Mouse (Mus musculus) intestine, embryonic 15.5 days (tissue): ENCODE results near the gene Gdpd5. TPM values are rescaled to one million over a fixed set of nuclear protein-coding genes. Genes with fewer than 3 reads are reported as not detected.

ENCODE experiments used
- ATAC-seq: fragments of 200-750 bp; cut with Nextera tagmentation; 2 replicates; pipeline ENCODE4 v1.8.0; 2017; ENCODE audit warnings: moderate TSS enrichment, moderate library complexity
- H3K27ac ChIP-seq: fragments of 300-500 bp; sonication (generic); 2 replicates; pipeline ENCODE4 v1.5.1; 2015; ENCODE audit warnings: mild to moderate bottlenecking, inconsistent platforms
- H3K27me3 ChIP-seq: fragments of 300-500 bp; sonication (generic); replicated peaks from 2 replicates; pipeline ENCODE4 v1.6.1; 2015; ENCODE audit warnings: inconsistent platforms
- H3K36me3 ChIP-seq: fragments of 300-500 bp; sonication (generic); 2 replicates; pipeline ENCODE4 v1.6.1; 2015; ENCODE audit warnings: inconsistent platforms
- H3K4me1 ChIP-seq: fragments of 300-500 bp; sonication (generic); replicated peaks from 2 replicates; pipeline ENCODE4 v1.6.1; 2015; ENCODE audit warnings: inconsistent platforms
- H3K4me2 ChIP-seq: fragments of 300-500 bp; sonication (generic); replicated peaks from 2 replicates; pipeline ENCODE4 v1.6.1; 2015; ENCODE audit warnings: mild to moderate bottlenecking, inconsistent platforms
- H3K4me3 ChIP-seq: fragments of 300-500 bp; sonication (generic); replicated peaks from 2 replicates; pipeline ENCODE4 v1.5.1; 2015; ENCODE audit warnings: inconsistent platforms
- H3K9ac ChIP-seq: fragments of 300-500 bp; sonication (generic); 2 replicates; pipeline ENCODE4 v1.6.1; 2015; ENCODE audit warnings: inconsistent platforms
- H3K9me3 ChIP-seq: fragments of 300-500 bp; sonication (generic); 2 replicates; pipeline ENCODE4 v1.6.1; 2016; ENCODE audit warnings: inconsistent platforms
- WGBS: fragments of 180-500 bp; shearing (Covaris S2); methylation state at CpG from one replicate; pipeline ENCODE4 v1.1.7; 2015; 5-methylcytosine and 5-hydroxymethylcytosine counted together
- polyA plus RNA-seq: library from polyadenylated mRNA; unstranded; fragments of >200 nt; fragmentation: Nextera tagmentation; extraction: Ambion mirVana; gene quantifications from 2 replicates; pipeline ENCODE4 v1.2.1, GENCODE M21; 2015

Gdpd5 gene
- polyA plus RNA-seq, 1 experiment from 2014 or later, result 15.4 TPM

DNA sequence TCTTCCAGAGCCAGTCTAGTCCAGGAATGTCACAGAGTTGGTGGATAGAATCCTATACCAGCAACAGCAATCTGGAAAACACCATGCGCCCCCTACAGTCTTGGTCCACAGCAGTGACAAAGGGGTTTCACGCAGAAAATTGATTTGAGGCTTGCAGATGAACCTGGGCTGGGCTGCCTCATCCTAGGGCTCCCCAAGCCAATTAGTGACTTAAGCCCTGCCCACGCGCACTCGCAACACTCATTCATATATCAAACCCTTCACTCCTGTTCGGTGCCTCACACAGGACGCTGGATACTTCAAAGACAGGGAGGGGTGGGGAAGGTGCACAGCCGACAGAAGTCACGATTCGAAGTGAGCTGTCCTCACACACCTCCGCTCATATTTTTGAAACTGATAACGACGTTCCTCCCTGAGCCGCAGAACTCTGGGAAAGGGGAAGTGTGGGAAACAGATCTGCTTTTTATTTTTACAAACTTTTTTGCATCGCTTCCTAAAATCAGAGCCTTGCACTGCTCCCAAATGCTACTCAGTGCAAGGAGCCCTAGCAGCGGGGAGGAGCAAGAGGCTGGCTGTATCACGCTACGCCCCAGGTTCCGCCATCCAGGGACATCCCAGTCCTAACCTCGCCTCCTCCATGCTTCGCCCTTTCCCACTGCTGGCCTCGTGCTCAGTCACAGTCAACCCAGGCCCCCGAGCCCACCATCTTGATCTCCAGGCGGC lies 562 bp upstream of the Gdpd5 start:
- WGBS, result under 1% methylated on average over 24 of the region's 24 CpGs
- no peaks in the 10 kb centered on the region for H3K36me3 ChIP-seq
- peak overlapping the region; percentile 95 for H3K4me2 ChIP-seq
- H3K4me1 ChIP-seq, result peaks cover 41% of the 10 kb centered on the region
- H3K9ac ChIP-seq, result peak overlapping the region; percentile 74
- no peaks in the 10 kb centered on the region for H3K9me3 ChIP-seq
- H3K4me3 ChIP-seq, result peak overlapping the region; percentile 57
- ATAC-seq, result peak; percentile 72
- no peaks in the 10 kb centered on the region for H3K27me3 ChIP-seq
- peak overlapping the region; percentile 92 for H3K27ac ChIP-seq

DNA sequence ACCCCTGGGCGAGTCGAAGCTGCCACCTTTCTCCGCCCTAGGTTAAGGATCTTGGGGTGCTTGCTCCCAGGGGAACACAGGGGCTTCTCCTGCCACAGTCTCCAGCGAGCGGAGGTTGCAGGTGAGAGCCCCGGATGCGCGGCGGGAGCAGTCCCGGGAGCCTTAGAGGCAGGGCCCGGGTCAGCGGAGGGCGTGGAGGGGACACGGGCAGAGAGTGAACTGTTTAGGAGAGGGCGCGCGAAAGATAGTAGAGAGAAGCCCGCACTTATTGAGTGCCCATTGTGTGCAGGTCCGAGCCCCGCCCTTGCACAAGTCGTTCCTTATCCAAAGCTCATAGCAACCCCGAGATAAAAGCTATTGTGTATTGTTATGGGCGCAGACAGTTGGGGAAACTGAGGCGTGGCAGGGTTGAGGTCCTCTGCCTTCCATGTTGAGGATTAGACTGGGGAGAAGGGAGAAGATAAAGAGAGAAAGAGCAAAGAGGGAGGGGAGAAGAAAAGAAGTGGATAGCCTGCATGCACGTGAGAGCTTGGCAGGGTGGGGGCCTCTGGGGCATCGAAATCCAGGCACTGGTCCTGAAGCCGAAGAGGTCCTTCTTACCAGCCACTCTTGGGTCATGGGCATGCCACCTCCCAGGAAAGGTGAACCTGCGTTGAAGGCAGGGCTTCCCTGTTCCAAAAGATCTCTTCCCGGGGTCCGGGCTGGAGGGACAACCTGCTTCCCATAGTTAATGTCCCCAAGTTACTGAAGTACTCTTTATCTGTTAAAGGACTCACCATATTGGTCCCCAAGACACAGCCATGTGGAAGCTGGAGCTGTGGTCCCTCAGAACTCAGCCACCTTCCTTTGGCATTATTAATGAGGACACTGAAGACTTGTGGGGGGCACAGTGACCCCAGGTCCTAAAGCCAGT lies 1.1 kb downstream of the Gdpd5 start:
- ATAC-seq, result 0 out of 2 replicates have a peak, but pooled peaks have one; percentile 1
- Histone ChIP-seq H3K4me1 (peaks cover 43% of the 10 kb centered on the region), H3K9me3 (no peaks in the 10 kb centered on the region), H3K27me3 (no peaks in the 10 kb centered on the region), H3K4me2 (peak overlapping the region; percentile 95), H3K9ac (peak overlapping the region; percentile 86), H3K4me3 (peak overlapping the region; percentile 57), H3K27ac (peak overlapping the region; percentile 87), H3K36me3 (no peaks in the 10 kb centered on the region)
- WGBS, result 10% methylated on average over 30 of the region's 30 CpGs

DNA sequence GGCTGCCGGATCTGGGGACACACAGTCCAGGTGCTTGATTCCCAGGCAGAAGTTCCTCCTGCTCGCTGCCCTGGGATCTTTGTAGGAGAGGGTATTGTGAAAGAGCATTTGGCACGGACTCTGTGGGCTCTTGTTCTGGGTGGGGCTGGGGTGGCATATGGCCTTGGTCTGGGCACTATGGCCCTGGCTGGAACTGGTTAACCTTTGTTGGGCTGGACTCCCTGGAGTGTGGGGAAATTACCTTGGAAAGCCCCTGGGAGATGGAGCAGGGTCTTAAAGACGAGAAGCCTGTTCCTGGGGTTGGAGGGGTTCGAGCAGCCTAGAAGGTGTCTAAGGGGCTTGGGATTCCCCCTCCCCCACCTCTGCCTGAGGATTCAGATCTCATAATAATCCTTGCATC lies 2.0 kb downstream of the Gdpd5 start:
- Histone ChIP-seq H3K4me1 (peaks cover 51% of the 10 kb centered on the region), H3K36me3 (no peaks in the 10 kb centered on the region), H3K9me3 (no peaks in the 10 kb centered on the region), H3K4me3 (peak overlapping the region; percentile 57), H3K9ac (peak overlapping the region; percentile 27; the same call in 1 of the 2 replicates), H3K27ac (peak overlapping the region; percentile 81), H3K27me3 (no peaks in the 10 kb centered on the region), H3K4me2 (peak overlapping the region; percentile 95)
- WGBS, result 64% methylated on average over 5 of the region's 5 CpGs
- ATAC-seq, result no peak

DNA sequence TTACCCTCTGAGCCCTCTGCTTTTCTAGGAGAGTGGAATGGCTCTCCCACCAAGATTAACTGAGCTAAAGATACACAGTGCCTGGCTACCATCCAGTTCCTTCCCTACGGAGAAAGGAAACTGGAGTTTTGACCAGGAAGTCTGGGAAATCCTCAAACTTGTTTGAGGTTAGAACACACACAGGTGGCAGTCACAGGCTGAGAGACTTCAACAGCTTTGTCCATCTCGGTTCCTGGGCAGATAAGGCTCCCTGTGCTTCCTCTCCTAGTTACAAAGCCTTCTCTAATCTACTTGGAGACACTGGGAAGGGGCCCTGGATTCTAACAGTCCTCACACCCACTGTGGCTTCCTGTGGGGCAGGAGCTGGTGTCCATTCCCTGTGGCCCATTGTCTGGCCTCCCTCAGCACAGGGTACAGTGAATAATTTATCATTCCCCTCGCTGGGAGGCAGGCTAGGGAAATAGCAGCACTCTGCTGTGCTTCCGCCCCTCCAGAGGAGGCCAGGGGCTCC lies 2.9 kb downstream of the Gdpd5 start:
- 19% methylated on average over 4 of the region's 4 CpGs for WGBS
- H3K9ac ChIP-seq, result 0 out of 2 replicates have a peak overlapping the region, but pooled peaks have one; percentile 27
- no peak for ATAC-seq
- H3K4me1 ChIP-seq, result peaks cover 57% of the 10 kb centered on the region
- H3K36me3 ChIP-seq, result 0 out of 2 replicates have a peak, but pooled peaks cover 6% of the 10 kb centered on the region
- no peaks in the 10 kb centered on the region for H3K9me3 ChIP-seq
- no peak overlapping the region for H3K4me3 ChIP-seq
- peak overlapping the region; percentile 81 for H3K27ac ChIP-seq
- peak overlapping the region; percentile 95 for H3K4me2 ChIP-seq
- no peaks in the 10 kb centered on the region for H3K27me3 ChIP-seq

DNA sequence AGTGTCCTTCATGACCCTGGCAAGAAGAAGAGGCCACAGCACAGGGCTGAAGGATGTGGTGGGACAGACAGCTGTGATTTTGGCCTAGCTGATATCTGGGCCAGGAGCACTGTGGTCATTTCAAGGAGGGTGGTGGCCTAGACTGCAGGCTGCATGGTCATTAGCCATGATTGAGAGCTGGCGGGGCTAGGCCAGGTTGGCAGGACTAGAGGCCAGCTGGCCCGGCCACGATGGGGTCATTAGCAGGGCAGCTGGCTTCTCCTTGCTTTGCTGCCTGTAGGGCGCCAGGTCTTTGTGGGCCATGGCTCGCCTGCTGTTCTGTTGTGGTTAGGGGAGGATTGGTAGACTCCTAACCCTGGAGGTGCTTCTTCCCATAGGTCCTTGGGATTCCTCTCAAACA lies 4.8 kb downstream of the Gdpd5 start:
- Histone ChIP-seq H3K27ac (no peak overlapping the region), H3K4me1 (peaks cover 64% of the 10 kb centered on the region), H3K4me3 (no peak overlapping the region), H3K27me3 (no peaks in the 10 kb centered on the region), H3K9ac (no peak overlapping the region), H3K9me3 (no peaks in the 10 kb centered on the region), H3K36me3 (0 out of 2 replicates have a peak, but pooled peaks cover 7% of the 10 kb centered on the region), H3K4me2 (no peak overlapping the region)
- ATAC-seq, result no peak
- WGBS, result 57% methylated on average over 5 of the region's 5 CpGs

DNA sequence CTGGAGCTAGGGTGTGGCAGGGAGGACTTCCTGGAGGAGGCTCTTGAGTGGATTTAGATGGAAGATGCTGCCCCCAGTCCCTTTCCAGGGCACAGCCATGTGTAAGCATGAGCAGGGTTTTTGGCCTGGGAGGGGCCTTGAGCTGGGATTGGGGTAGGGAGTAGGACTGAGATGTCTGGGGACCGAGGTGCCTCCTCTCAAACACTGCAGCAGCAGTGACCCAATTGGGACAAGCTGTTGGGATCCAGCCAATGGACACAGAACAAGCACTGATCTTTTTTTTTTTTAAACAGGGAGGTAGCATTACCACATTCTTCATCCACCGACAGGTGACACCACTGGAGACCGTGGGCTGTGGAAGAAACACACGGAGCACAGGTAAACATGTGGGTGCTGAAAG lies 5.6 kb downstream of the Gdpd5 start:
- no peak overlapping the region for H3K4me3 ChIP-seq
- 0 out of 2 replicates have a peak, but pooled peaks cover 7% of the 10 kb centered on the region for H3K36me3 ChIP-seq
- no peaks in the 10 kb centered on the region for H3K27me3 ChIP-seq
- H3K9ac ChIP-seq, result no peak overlapping the region
- peaks cover 63% of the 10 kb centered on the region for H3K4me1 ChIP-seq
- ATAC-seq, result no peak
- no peaks in the 10 kb centered on the region for H3K9me3 ChIP-seq
- 84% methylated on average over 4 of the region's 4 CpGs for WGBS
- no peak overlapping the region for H3K4me2 ChIP-seq
- no peak overlapping the region for H3K27ac ChIP-seq

DNA sequence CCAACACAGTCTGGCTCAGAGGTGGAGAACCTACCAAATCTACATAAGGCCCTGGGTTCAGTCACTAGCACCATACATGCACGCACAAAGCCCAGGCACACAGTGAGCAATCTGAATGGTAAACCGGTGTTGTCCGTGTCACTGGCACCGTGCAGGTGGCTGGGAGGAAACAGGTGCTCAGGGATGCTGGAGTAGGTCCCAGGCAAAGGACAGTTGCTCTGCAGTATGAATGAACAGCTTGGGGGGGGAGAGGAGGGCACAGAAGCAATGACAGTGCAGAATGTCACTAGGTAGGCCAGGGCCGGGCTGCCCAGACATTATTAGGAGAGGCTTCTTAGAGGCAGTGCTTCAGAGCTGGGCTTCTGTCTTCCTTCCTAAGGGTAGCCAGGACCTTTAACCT lies 6.1 kb downstream of the Gdpd5 start:
- H3K36me3 ChIP-seq, result 0 out of 2 replicates have a peak, but pooled peaks cover 7% of the 10 kb centered on the region
- H3K9me3 ChIP-seq, result no peaks in the 10 kb centered on the region
- H3K4me1 ChIP-seq, result peaks cover 62% of the 10 kb centered on the region
- no peaks in the 10 kb centered on the region for H3K27me3 ChIP-seq
- 90% methylated on average over 5 of the region's 5 CpGs for WGBS
- no peak overlapping the region for H3K27ac ChIP-seq
- no peak overlapping the region for H3K4me3 ChIP-seq
- no peak overlapping the region for H3K4me2 ChIP-seq
- no peak for ATAC-seq
- H3K9ac ChIP-seq, result no peak overlapping the region

DNA sequence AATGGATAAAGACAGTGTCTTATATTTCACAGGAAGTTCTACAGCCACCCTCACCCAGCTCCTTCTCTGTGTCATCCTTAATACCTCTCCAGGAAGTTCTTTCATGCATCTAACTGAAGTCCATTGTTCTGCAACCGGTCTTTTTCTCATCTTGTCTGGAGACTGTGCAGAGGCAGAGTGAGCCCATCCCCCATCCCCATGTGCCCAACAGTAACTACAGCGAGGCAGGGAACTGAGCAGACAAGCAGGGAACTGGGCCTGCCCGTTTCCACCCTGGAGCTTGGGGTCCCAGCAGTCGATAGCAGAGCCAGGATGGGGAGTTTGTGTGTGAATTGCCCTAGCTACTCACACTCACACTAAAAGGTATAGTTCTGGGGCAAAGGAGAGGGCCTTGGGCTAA lies 9.3 kb downstream of the Gdpd5 start:
- Histone ChIP-seq H3K36me3 (0 out of 2 replicates have a peak, but pooled peaks cover 7% of the 10 kb centered on the region), H3K9ac (no peak overlapping the region), H3K4me3 (no peak overlapping the region), H3K27ac (0 out of 2 replicates have a peak overlapping the region, but pooled peaks have one; percentile 3), H3K4me2 (no peak overlapping the region), H3K4me1 (peaks cover 42% of the 10 kb centered on the region), H3K9me3 (no peaks in the 10 kb centered on the region), H3K27me3 (no peaks in the 10 kb centered on the region)
- WGBS, result 46% methylated on average over 4 of the region's 4 CpGs
- no peak for ATAC-seq

DNA sequence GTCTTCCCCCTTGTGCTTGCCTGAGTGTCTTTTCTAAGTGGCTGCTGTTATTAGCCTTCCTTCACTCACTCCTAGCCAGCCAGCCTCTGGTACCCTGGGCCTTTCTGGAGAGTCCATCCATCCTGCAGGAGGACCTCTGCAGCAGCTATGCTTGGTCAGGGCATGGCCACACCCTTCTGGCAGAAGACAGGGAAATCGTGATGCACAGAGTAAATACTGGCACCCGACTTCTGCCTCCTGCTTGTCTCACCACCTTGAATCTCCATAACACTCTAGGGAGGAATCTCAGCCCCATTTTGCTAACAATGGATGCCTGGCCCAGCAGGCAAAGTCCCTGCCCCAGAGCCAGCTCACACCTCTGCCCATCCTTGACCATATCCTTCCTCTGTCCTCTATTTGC lies 11.5 kb downstream of the Gdpd5 start:
- peaks cover 52% of the 10 kb centered on the region for H3K4me1 ChIP-seq
- H3K27me3 ChIP-seq, result no peaks in the 10 kb centered on the region
- no peak for ATAC-seq
- H3K36me3 ChIP-seq, result 0 out of 2 replicates have a peak, but pooled peaks cover 7% of the 10 kb centered on the region
- WGBS, result 43% methylated on average over 2 of the region's 2 CpGs
- H3K4me2 ChIP-seq, result no peak overlapping the region
- no peak overlapping the region for H3K27ac ChIP-seq
- no peaks in the 10 kb centered on the region for H3K9me3 ChIP-seq
- no peak overlapping the region for H3K4me3 ChIP-seq
- no peak overlapping the region for H3K9ac ChIP-seq

DNA sequence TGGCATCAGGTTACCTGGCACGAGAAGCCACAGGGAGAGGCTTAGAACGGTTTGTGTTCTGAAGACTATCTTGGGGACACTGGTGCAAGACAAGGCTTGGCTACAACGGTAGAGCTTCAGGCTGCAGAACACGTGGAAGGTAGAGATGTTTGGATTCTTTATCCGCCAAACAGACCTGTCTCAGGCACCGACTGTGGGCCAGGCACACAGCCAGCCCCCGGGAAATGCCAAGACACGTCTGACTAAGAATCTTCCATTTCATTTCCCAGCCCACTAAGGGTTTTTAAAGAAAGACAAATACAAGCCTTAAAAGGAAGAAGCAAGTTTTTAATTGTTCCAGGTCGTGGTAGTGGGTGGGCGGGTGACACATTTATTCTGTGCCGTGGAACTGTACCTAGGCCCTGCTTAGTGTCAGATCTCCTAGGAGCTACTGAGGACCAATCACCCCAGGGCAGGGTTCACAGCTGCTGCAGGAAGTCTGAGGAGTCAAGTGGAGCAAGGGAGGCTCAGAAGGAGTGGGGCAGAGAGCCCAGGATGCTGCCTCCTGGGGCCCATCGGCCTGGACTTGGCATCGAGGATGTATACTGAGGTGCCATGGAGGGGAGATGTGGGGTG lies 12.6 kb downstream of the Gdpd5 start:
- no peak overlapping the region for H3K27ac ChIP-seq
- WGBS, result 72% methylated on average over 13 of the region's 13 CpGs
- peaks cover 41% of the 10 kb centered on the region for H3K4me1 ChIP-seq
- H3K4me2 ChIP-seq, result no peak overlapping the region
- no peaks in the 10 kb centered on the region for H3K9me3 ChIP-seq
- H3K4me3 ChIP-seq, result no peak overlapping the region
- 0 out of 2 replicates have a peak, but pooled peaks cover 4% of the 10 kb centered on the region for H3K36me3 ChIP-seq
- H3K9ac ChIP-seq, result no peak overlapping the region
- ATAC-seq, result no peak
- H3K27me3 ChIP-seq, result no peaks in the 10 kb centered on the region

DNA sequence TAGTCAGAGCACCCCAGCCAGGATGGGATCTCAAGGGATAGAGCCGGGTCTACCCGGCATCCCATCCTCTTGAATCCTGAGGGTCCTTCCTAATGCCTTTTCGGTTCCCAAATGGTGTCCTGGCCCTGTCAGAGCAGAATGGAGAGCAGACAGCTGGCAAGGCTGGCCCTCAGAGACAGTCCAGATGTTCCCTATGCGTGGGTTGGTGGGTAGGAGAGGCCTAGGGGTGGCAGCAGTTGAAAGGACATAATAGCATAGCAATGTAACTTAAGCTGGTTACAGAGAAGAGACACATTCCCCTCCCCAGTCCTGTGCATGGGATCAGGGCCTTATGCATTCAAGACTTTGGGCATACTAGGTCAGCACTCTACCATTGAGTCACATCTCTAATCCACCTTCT lies 14.2 kb downstream of the Gdpd5 start:
- Histone ChIP-seq H3K27me3 (no peaks in the 10 kb centered on the region), H3K4me1 (peaks cover 28% of the 10 kb centered on the region), H3K4me2 (no peak overlapping the region), H3K4me3 (no peak overlapping the region), H3K27ac (no peak overlapping the region), H3K36me3 (no peaks in the 10 kb centered on the region), H3K9me3 (no peaks in the 10 kb centered on the region), H3K9ac (no peak overlapping the region)
- no peak for ATAC-seq
- 78% methylated on average over 4 of the region's 4 CpGs for WGBS
